Mouse (Mus musculus): ENCODE measurements around the gene Hmgcs2. TPM values are rescaled to one million over a fixed set of nuclear protein-coding genes. Genes with fewer than 3 reads are reported as not detected.

The Hmgcs2 gene
- polyA plus RNA-seq, 1 experiment from 2014 or later = 0.50 TPM

DNA sequence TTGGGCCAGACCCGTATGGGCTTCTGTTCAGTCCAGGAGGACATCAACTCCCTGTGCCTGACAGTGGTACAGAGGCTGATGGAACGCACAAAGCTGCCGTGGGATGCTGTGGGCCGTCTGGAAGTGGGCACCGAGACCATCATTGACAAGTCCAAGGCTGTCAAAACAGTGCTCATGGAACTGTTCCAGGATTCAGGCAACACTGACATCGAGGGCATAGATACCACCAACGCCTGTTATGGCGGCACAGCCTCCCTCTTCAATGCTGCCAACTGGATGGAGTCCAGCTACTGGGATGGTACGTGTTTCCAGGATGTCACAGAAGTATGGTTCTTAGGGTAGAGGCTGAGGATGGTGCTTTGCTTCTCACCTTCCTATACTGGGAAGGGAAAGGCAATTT, 10.8 kb downstream of the Hmgcs2 start:
- WGBS = 93% methylated on average over 9 of the region's 9 CpGs
- Histone ChIP-seq H3K27ac (no peak overlapping the region), H3K4me3 (no peak overlapping the region)

DNA sequence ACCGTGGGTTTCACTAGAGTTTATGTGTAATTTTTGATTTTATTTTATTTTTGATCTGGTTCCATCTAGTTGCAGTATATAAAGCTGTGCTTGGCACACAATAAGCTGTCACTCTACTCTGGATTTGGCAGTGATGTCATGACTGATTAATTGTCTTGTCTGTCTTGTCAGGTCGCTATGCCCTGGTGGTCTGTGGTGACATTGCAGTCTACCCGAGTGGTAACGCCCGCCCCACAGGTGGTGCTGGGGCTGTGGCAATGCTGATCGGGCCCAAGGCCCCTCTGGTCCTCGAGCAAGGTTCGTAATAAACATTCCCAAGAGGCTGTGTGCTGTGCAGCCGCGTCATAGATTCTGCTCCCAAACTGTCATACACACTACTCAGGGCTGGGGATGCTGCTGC, 15.7 kb downstream of the Hmgcs2 start:
- H3K36me3 ChIP-seq (replicated peaks) = no peaks in the 10 kb centered on the region
- H3K9me3 ChIP-seq = no peaks in the 10 kb centered on the region
- no peak overlapping the region for H3K4me3 ChIP-seq
- 74% methylated on average over 10 of the region's 10 CpGs for WGBS
- H3K27ac ChIP-seq = no peak overlapping the region
- no peaks in the 10 kb centered on the region for H3K27me3 ChIP-seq (ENCODE audit: poor library complexity, severe bottlenecking)
- DNase-seq (ENCODE audit: extremely low spot score, low spot score) = no peak
- H3K4me1 ChIP-seq = no peaks in the 10 kb centered on the region

More for the DNA sequence above, 10.8 kb downstream of the Hmgcs2 start:
- H3K9me3 ChIP-seq = no peaks in the 10 kb centered on the region
- H3K27me3 ChIP-seq (ENCODE audit: poor library complexity, severe bottlenecking) = no peaks in the 10 kb centered on the region
- no peaks in the 10 kb centered on the region for H3K36me3 ChIP-seq (replicated peaks)
- no peaks in the 10 kb centered on the region for H3K4me1 ChIP-seq
- DNase-seq (ENCODE audit: extremely low spot score, low spot score) = no peak

DNA sequence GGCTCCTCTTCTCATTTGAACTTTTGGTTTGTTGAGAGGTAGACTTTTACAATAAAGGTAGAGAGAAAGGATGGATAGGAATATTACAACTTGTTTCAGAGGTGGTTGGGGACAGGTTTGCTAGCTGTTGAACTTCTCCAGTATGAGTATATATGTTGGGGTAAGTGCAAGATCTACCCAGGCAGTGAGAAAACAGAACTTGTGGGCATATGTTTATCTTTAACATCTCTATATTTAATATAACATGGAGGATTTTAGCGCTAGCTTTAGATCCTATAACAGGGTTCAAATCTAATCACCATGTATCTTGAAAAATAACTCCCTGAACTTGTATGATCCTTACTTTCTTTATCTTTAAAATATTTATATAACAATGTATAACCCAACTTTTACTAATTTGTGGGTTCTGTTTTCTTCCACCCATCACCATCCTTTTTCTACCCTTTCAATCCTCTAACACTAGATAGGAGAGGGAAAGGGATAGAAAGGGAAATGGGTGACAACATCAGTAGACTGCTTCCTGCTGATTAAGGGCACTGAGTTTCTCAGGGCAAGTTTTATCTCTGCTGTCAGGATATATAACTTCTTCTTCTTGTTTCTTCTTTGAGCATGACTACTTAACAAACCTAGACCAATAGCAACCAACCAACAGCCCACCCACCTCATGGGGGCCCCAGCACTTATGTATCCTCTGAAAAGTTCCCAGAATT, 19.3 kb downstream of the Hmgcs2 start:
- no peak for DNase-seq (ENCODE audit: extremely low spot score, low spot score)
- no peak overlapping the region for H3K4me3 ChIP-seq
- H3K27me3 ChIP-seq (ENCODE audit: poor library complexity, severe bottlenecking) = no peaks in the 10 kb centered on the region
- H3K9me3 ChIP-seq = no peaks in the 10 kb centered on the region
- no peaks in the 10 kb centered on the region for H3K4me1 ChIP-seq
- no peaks in the 10 kb centered on the region for H3K36me3 ChIP-seq (replicated peaks)
- 97% methylated on average over 1 of the region's 1 CpGs for WGBS
- no peak overlapping the region for H3K27ac ChIP-seq

DNA sequence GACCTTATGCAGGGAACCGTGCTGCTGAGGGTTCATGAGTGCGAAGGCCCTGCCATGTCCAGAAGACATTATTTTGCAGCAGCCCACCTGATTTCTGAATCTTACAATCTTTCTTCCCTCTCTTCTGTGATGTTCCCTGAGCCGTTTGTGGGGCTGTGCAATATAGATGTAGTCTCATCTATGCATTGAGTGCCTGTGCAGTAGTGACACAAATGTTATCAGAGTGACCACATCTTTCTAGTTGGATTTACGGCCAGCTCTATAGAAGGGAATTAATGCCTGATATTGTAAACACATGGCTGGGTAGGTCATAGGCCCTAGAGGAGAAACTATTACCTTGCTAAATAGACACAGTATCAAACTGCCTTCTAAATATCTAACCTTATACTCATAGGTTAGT, 20.0 kb downstream of the Hmgcs2 start:
- H3K4me1 ChIP-seq = no peaks in the 10 kb centered on the region
- H3K4me3 ChIP-seq = no peak overlapping the region
- H3K9me3 ChIP-seq = no peaks in the 10 kb centered on the region
- 89% methylated on average over 4 of the region's 4 CpGs for WGBS
- no peak for DNase-seq (ENCODE audit: extremely low spot score, low spot score)
- H3K27ac ChIP-seq = no peak overlapping the region
- no peaks in the 10 kb centered on the region for H3K27me3 ChIP-seq (ENCODE audit: poor library complexity, severe bottlenecking)
- no peaks in the 10 kb centered on the region for H3K36me3 ChIP-seq (replicated peaks)

DNA sequence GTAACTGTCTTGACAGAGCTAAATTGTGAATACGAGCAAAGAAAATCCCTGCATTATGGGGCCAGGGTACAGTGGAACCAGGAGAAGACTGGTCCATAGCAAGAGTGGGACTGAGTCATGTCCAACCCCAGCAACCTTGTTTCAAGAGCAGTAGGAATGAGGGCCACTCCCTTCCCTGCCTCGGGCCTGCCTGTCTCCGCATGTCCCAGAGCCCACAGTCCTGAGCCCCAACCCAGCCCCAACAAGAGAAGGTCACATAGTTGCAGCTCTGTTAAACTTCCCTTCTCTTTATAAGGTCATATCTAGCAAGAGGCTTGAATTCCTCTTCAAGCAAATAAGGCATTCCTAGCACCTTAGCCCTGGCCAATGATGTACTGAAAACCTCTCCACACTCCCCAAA, 21.5 kb downstream of the Hmgcs2 start:
- no peak for DNase-seq (ENCODE audit: extremely low spot score, low spot score)
- Histone ChIP-seq H3K9me3 (no peaks in the 10 kb centered on the region), H3K36me3 (replicated peaks) (no peaks in the 10 kb centered on the region), H3K4me1 (no peaks in the 10 kb centered on the region), H3K27me3 (ENCODE audit: poor library complexity, severe bottlenecking) (no peaks in the 10 kb centered on the region), H3K4me3 (no peak overlapping the region), H3K27ac (no peak overlapping the region)
- 95% methylated on average over 3 of the region's 3 CpGs for WGBS

DNA sequence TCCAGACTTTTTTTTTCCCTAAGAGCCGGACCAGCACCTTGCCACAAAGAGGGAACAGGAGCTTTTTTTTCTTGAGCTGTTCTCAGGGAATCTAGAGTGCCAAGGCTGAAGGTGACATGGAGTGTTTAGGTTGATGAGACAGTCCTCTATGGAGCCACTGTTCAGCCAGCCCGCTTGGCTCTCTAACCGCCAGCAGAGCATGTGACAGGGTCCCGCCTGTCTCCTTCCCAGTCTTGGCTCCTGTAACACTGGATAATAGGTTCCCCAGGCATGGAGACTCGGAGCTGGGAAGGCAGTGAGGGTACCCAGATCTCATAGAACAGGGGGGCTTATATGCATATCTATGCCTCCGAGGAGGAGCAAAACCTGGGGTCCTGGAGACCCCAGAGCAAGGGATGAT, 28.4 kb downstream of the Hmgcs2 start:
- H3K4me1 ChIP-seq = no peaks in the 10 kb centered on the region
- no peak for DNase-seq (ENCODE audit: extremely low spot score, low spot score)
- no peaks in the 10 kb centered on the region for H3K27me3 ChIP-seq (ENCODE audit: poor library complexity, severe bottlenecking)
- no peak overlapping the region for H3K27ac ChIP-seq
- 0 out of 2 replicates have a peak, but pooled peaks cover 4% of the 10 kb centered on the region for H3K9me3 ChIP-seq
- WGBS = 84% methylated on average over 6 of the region's 6 CpGs
- H3K4me3 ChIP-seq = no peak overlapping the region
- peaks cover 19% of the 10 kb centered on the region for H3K36me3 ChIP-seq (replicated peaks)

DNA sequence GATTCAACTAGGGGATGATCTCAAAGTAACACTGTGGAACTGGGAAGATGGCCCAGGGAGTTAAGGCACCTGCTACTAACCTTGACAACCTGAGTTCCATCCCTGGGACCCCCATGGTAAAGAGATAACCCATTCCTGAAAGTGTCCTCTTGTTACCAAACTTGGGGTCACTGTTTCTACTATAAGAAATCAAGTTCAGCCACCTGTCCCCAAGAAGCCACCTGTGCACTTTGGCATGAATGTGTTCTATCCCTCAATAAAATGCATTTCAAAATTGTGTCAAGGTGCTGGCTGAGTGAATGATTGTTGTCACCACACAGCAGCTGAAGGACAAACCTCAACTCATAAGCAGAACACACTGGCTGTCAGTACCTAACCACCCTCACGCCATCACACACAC, 30.2 kb downstream of the Hmgcs2 start:
- Histone ChIP-seq H3K27me3 (ENCODE audit: poor library complexity, severe bottlenecking) (no peaks in the 10 kb centered on the region), H3K4me3 (no peak overlapping the region), H3K9me3 (0 out of 2 replicates have a peak, but pooled peaks cover 4% of the 10 kb centered on the region), H3K36me3 (replicated peaks) (peaks cover 37% of the 10 kb centered on the region), H3K27ac (no peak overlapping the region), H3K4me1 (no peaks in the 10 kb centered on the region)
- no peak for DNase-seq (ENCODE audit: extremely low spot score, low spot score)
- 88% methylated on average over 1 of the region's 1 CpGs for WGBS

DNA sequence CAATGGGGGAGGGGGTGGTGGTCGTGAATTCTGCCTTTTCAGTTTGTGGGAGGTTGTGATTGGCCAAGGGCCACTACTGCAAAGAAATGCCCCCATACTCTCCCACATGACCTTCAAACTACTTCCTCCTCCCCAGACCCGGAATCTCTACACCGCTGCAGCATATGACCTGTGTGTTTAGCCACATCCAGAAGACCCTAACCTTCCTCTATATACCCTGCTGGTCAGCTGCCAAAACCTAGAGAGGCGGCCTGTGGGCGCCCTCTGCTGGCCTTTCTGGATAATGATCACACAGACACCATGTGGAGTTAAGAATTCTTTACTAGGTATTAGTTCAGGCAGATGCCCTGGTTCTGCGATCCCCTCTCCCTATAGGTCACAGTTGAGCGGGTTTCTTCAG, 32.6 kb downstream of the Hmgcs2 start:
- no peaks in the 10 kb centered on the region for H3K27me3 ChIP-seq (ENCODE audit: poor library complexity, severe bottlenecking)
- H3K4me3 ChIP-seq = no peak overlapping the region
- H3K27ac ChIP-seq = no peak overlapping the region
- peak; percentile 66 for DNase-seq (ENCODE audit: extremely low spot score, low spot score)
- peaks cover 60% of the 10 kb centered on the region for H3K36me3 ChIP-seq (replicated peaks)
- H3K9me3 ChIP-seq = 0 out of 2 replicates have a peak, but pooled peaks cover 3% of the 10 kb centered on the region
- 43% methylated on average over 7 of the region's 7 CpGs for WGBS
- H3K4me1 ChIP-seq = peaks cover 9% of the 10 kb centered on the region; the same call in 1 of the 2 replicates

DNA sequence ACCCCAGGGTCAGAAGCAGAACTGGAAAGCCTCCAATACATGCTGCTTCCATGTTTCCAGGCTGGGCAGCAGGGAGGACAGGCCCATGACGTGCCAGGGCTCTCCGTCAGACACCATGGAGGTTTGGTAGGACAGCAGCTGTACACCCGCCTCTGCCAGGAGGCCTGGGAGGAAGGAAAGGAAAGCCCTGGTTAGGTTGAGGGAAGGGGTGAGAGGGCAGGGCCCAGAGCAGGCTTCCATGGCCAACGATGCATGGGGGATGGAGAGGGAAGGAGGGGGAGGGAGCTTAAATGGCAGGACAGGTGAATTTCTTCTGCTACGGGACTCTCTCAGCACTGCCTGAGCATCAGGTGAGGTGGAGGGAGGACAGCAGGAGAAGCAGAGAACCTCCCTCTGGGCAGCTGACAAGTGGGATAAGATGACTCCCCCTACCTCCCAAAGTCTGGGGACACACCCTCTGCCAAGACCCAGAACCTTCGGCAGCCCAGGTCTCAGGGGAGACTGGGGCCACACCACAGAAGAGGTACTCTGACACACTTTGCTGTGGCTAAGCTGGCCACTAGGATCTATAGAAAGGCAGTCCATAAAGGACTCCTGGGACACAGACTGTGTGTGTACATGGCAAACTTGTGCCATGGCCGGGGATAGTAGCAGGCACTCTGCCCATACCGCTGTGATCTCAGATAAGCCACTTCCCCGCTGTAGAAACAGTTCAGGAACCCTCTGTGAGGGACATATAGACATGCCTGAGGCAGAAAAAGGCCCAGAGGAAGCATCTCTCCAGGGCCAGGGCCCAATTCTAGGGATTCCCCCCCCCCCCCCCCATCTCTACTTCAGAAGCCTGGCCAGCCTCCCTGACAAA, 33.3 kb downstream of the Hmgcs2 start:
- H3K36me3 ChIP-seq (replicated peaks) = peaks cover 67% of the 10 kb centered on the region
- H3K9me3 ChIP-seq = no peaks in the 10 kb centered on the region
- H3K27me3 ChIP-seq (ENCODE audit: poor library complexity, severe bottlenecking) = no peaks in the 10 kb centered on the region
- DNase-seq (ENCODE audit: extremely low spot score, low spot score) = no peak
- no peak overlapping the region for H3K27ac ChIP-seq
- no peak overlapping the region for H3K4me3 ChIP-seq
- peaks cover 15% of the 10 kb centered on the region for H3K4me1 ChIP-seq
- WGBS = 83% methylated on average over 9 of the region's 9 CpGs

DNA sequence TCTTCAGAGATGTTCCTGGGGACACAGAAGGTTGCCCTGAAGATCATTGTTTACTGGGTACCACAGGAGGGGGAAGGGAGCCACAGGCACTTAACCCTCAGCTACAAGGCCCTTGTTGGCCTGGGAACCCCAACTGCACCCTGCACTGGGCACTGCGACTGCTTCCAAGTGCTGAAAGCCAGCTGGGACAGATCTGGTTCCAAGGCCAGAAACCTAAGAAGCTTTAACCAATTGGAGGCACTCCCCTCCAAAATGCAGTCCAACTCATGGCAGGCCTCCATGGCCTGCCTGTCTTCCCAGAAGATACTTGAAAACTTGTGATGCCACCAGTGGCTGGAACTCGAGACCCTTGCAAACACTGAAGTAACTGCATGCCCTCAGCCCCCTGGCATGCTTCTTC, 34.9 kb downstream of the Hmgcs2 start:
- H3K4me1 ChIP-seq = peaks cover 32% of the 10 kb centered on the region
- no peaks in the 10 kb centered on the region for H3K27me3 ChIP-seq (ENCODE audit: poor library complexity, severe bottlenecking)
- 93% methylated on average over 2 of the region's 2 CpGs for WGBS
- H3K27ac ChIP-seq = no peak overlapping the region
- no peaks in the 10 kb centered on the region for H3K9me3 ChIP-seq
- peaks cover 83% of the 10 kb centered on the region for H3K36me3 ChIP-seq (replicated peaks)
- no peak overlapping the region for H3K4me3 ChIP-seq
- no peak for DNase-seq (ENCODE audit: extremely low spot score, low spot score)

DNA sequence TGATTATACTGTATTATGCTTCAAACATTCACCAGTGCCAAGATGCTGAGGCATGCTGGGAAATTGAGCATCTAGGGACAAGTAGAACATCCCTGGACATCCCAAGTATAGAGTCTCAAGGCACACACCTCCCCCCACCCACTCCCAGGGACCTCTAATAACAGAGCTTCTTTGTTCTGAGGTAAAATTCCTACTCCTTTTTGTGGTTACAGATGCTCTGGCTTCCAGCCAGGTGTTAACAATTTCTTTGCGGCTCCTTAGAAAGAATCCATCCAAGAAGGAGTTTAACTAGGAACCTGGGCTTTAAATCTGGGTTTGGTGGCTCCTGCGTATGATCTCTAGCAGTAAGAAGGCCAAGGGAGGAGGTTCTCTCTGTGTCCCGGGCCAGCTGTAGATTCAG, 36.9 kb downstream of the Hmgcs2 start:
- Histone ChIP-seq H3K4me3 (no peak overlapping the region), H3K27me3 (ENCODE audit: poor library complexity, severe bottlenecking) (no peaks in the 10 kb centered on the region), H3K27ac (peak overlapping the region; percentile 84; the same call in 1 of the 2 replicates), H3K4me1 (peaks cover 40% of the 10 kb centered on the region), H3K9me3 (no peaks in the 10 kb centered on the region), H3K36me3 (replicated peaks) (peaks cover 92% of the 10 kb centered on the region)
- DNase-seq (ENCODE audit: extremely low spot score, low spot score) = no peak
- WGBS = 84% methylated on average over 3 of the region's 3 CpGs

DNA sequence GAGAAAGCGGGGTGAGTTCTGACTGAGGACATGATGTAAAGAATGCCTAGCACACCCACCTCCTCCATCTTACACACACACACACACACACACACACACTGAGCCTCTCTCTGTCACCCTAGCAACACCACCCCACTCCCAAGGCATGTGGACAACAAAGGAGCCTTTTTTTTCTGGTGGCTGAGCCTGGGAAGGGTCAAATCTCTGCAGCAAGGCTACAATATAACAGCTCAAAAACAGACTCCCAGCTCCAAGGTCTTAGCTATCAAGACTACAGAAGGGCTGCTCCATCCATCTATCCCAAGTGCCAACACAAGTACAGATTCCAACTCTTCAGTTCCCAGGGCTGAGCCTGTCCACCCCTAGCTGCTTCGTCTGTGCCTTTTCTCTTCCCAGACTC, 39.0 kb downstream of the Hmgcs2 start:
- Histone ChIP-seq H3K9me3 (no peaks in the 10 kb centered on the region), H3K4me3 (no peak overlapping the region), H3K27ac (peak overlapping the region; percentile 84), H3K36me3 (replicated peaks) (peaks cover 94% of the 10 kb centered on the region), H3K27me3 (ENCODE audit: poor library complexity, severe bottlenecking) (no peaks in the 10 kb centered on the region), H3K4me1 (peaks cover 40% of the 10 kb centered on the region)
- DNase-seq (ENCODE audit: extremely low spot score, low spot score) = peak; percentile 66
- 38% methylated on average over 2 of the region's 2 CpGs for WGBS

DNA sequence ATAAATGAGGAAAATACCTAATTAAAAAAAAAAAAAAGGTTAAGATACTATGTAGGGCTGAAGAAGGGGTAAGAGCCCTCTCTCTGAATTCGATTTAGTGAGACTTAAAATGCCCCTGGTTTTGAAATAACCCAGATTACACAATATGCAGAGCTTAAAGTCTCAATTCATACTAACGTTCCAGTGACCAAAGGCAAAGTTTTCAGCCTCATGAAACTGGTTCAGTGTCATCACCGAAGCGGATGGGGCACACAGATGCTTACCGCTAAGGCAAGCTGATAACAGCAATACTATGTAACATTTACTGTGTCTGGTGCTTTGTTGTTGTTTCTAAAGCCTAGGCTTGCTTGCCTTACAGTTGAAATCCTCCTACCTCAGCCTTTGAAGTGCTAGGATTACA, 42.0 kb downstream of the Hmgcs2 start:
- Histone ChIP-seq H3K4me3 (no peak overlapping the region), H3K4me1 (peaks cover 37% of the 10 kb centered on the region), H3K9me3 (no peaks in the 10 kb centered on the region), H3K27ac (no peak overlapping the region), H3K36me3 (replicated peaks) (peaks cover 95% of the 10 kb centered on the region), H3K27me3 (ENCODE audit: poor library complexity, severe bottlenecking) (no peaks in the 10 kb centered on the region)
- WGBS = 95% methylated on average over 5 of the region's 5 CpGs
- no peak for DNase-seq (ENCODE audit: extremely low spot score, low spot score)
